Mouse (Mus musculus): Measurements from ENCODE around the gene Plekha6. TPM values are rescaled to one million over a fixed set of nuclear protein-coding genes. Genes with fewer than 3 reads are reported as not detected.

The Plekha6 gene
- polyA plus RNA-seq, 1 experiment from 2014 or later, result 4.6 TPM

GRCm38 (mm10) chr1:133147324-133147723, 16.7 kb upstream of the Plekha6 start:
- H3K27ac ChIP-seq, result no peak overlapping the region
- no peaks in the 10 kb centered on the region for H3K4me1 ChIP-seq
- no peak for ATAC-seq (ENCODE audit: insufficient number of reproducible peaks, insufficient read depth, low FRiP score, low TSS enrichment)
- no peak overlapping the region for H3K4me3 ChIP-seq
- no peak overlapping the region for H3K4me2 ChIP-seq (replicated peaks)
- 76% methylated on average over 5 of the region's 5 CpGs for WGBS
- H3K36me3 ChIP-seq, result no peaks in the 10 kb centered on the region
- H3K9me3 ChIP-seq, result peaks cover 6% of the 10 kb centered on the region; the same call in 1 of the 2 replicates
- no peak overlapping the region for H3K9ac ChIP-seq
- H3K27me3 ChIP-seq, result no peaks in the 10 kb centered on the region

- no peak overlapping the region for H3K27ac ChIP-seq
- H3K4me2 ChIP-seq (replicated peaks), result no peak overlapping the region
- no peak overlapping the region for H3K9ac ChIP-seq
- 91% methylated on average over 8 of the region's 8 CpGs for WGBS
- no peaks in the 10 kb centered on the region for H3K4me1 ChIP-seq
- no peak overlapping the region for H3K4me3 ChIP-seq
- peaks cover 6% of the 10 kb centered on the region; the same call in 1 of the 2 replicates for H3K9me3 ChIP-seq
- H3K36me3 ChIP-seq, result no peaks in the 10 kb centered on the region
- H3K27me3 ChIP-seq, result no peaks in the 10 kb centered on the region
- ATAC-seq (ENCODE audit: insufficient number of reproducible peaks, insufficient read depth, low FRiP score, low TSS enrichment), result no peak
Measured at GRCm38 (mm10) chr1:133148122-133148521, 15.9 kb upstream of the Plekha6 start.

GRCm38 (mm10) chr1:133150556-133150955, 13.5 kb upstream of the Plekha6 start:
- 93% methylated on average over 2 of the region's 2 CpGs for WGBS
- no peak for ATAC-seq (ENCODE audit: insufficient number of reproducible peaks, insufficient read depth, low FRiP score, low TSS enrichment)
- no peak overlapping the region for H3K27ac ChIP-seq
- no peak overlapping the region for H3K4me3 ChIP-seq
- H3K36me3 ChIP-seq, result no peaks in the 10 kb centered on the region
- peaks cover 6% of the 10 kb centered on the region; the same call in 1 of the 2 replicates for H3K9me3 ChIP-seq
- no peak overlapping the region for H3K4me2 ChIP-seq (replicated peaks)
- no peaks in the 10 kb centered on the region for H3K4me1 ChIP-seq
- no peaks in the 10 kb centered on the region for H3K27me3 ChIP-seq
- no peak overlapping the region for H3K9ac ChIP-seq

- WGBS, result 93% methylated on average over 3 of the region's 3 CpGs
- ATAC-seq (ENCODE audit: insufficient number of reproducible peaks, insufficient read depth, low FRiP score, low TSS enrichment), result no peak
- H3K9ac ChIP-seq, result no peak overlapping the region
- no peak overlapping the region for H3K4me3 ChIP-seq
- H3K4me1 ChIP-seq, result no peaks in the 10 kb centered on the region
- no peak overlapping the region for H3K4me2 ChIP-seq (replicated peaks)
- H3K27ac ChIP-seq, result no peak overlapping the region
- no peaks in the 10 kb centered on the region for H3K36me3 ChIP-seq
- H3K27me3 ChIP-seq, result 0 out of 2 replicates have a peak, but pooled peaks cover 2% of the 10 kb centered on the region
- peaks cover 6% of the 10 kb centered on the region; the same call in 1 of the 2 replicates for H3K9me3 ChIP-seq
Measured at GRCm38 (mm10) chr1:133152213-133152612, 11.8 kb upstream of the Plekha6 start.

- Histone ChIP-seq H3K9me3 (no peaks in the 10 kb centered on the region), H3K27ac (no peak overlapping the region), H3K36me3 (no peaks in the 10 kb centered on the region), H3K4me2 (replicated peaks) (no peak overlapping the region), H3K9ac (no peak overlapping the region), H3K4me1 (no peaks in the 10 kb centered on the region), H3K27me3 (peaks cover 9% of the 10 kb centered on the region; the same call in 1 of the 2 replicates), H3K4me3 (no peak overlapping the region)
- ATAC-seq (ENCODE audit: insufficient number of reproducible peaks, insufficient read depth, low FRiP score, low TSS enrichment), result no peak
- WGBS, result 82% methylated on average over 6 of the region's 6 CpGs
Measured at GRCm38 (mm10) chr1:133155270-133155669, 8.7 kb upstream of the Plekha6 start.

- no peak overlapping the region for H3K4me3 ChIP-seq
- no peak for ATAC-seq (ENCODE audit: insufficient number of reproducible peaks, insufficient read depth, low FRiP score, low TSS enrichment)
- no peak overlapping the region for H3K4me2 ChIP-seq (replicated peaks)
- no peak overlapping the region for H3K27ac ChIP-seq
- no peak overlapping the region for H3K9ac ChIP-seq
- peaks cover under 1% of the 10 kb centered on the region; the same call in 1 of the 2 replicates for H3K4me1 ChIP-seq
- no peaks in the 10 kb centered on the region for H3K36me3 ChIP-seq
- WGBS, result 49% methylated on average over 7 of the region's 7 CpGs
- H3K9me3 ChIP-seq, result no peaks in the 10 kb centered on the region
- H3K27me3 ChIP-seq, result peaks cover 40% of the 10 kb centered on the region
Measured at GRCm38 (mm10) chr1:133159128-133159564, 4.9 kb upstream of the Plekha6 start.

GRCm38 (mm10) chr1:133161559-133161958, 2.5 kb upstream of the Plekha6 start:
- Histone ChIP-seq H3K27me3 (peaks cover 57% of the 10 kb centered on the region), H3K9me3 (no peaks in the 10 kb centered on the region), H3K9ac (no peak overlapping the region), H3K27ac (no peak overlapping the region), H3K4me2 (replicated peaks) (no peak overlapping the region), H3K4me1 (peaks cover 8% of the 10 kb centered on the region; the same call in 1 of the 2 replicates), H3K36me3 (no peaks in the 10 kb centered on the region), H3K4me3 (no peak overlapping the region)
- ATAC-seq (ENCODE audit: insufficient number of reproducible peaks, insufficient read depth, low FRiP score, low TSS enrichment), result no peak
- 59% methylated on average over 4 of the region's 4 CpGs for WGBS

- H3K4me1 ChIP-seq, result peaks cover 8% of the 10 kb centered on the region; the same call in 1 of the 2 replicates
- H3K9me3 ChIP-seq, result no peaks in the 10 kb centered on the region
- H3K36me3 ChIP-seq, result no peaks in the 10 kb centered on the region
- no peak overlapping the region for H3K9ac ChIP-seq
- WGBS, result 64% methylated on average over 10 of the region's 10 CpGs
- no peak overlapping the region for H3K27ac ChIP-seq
- H3K27me3 ChIP-seq, result peaks cover 61% of the 10 kb centered on the region
- H3K4me3 ChIP-seq, result no peak overlapping the region
- no peak overlapping the region for H3K4me2 ChIP-seq (replicated peaks)
- no peak for ATAC-seq (ENCODE audit: insufficient number of reproducible peaks, insufficient read depth, low FRiP score, low TSS enrichment)
Measured at GRCm38 (mm10) chr1:133162046-133162445, 2.0 kb upstream of the Plekha6 start.

GRCm38 (mm10) chr1:133162981-133163380, 1.0 kb upstream of the Plekha6 start:
- no peak overlapping the region for H3K4me2 ChIP-seq (replicated peaks)
- H3K27ac ChIP-seq, result no peak overlapping the region
- H3K36me3 ChIP-seq, result no peaks in the 10 kb centered on the region
- H3K9ac ChIP-seq, result no peak overlapping the region
- peaks cover 67% of the 10 kb centered on the region for H3K27me3 ChIP-seq
- 58% methylated on average over 8 of the region's 8 CpGs for WGBS
- no peak overlapping the region for H3K4me3 ChIP-seq
- no peak for ATAC-seq (ENCODE audit: insufficient number of reproducible peaks, insufficient read depth, low FRiP score, low TSS enrichment)
- peaks cover 8% of the 10 kb centered on the region; the same call in 1 of the 2 replicates for H3K4me1 ChIP-seq
- no peaks in the 10 kb centered on the region for H3K9me3 ChIP-seq

DNA sequence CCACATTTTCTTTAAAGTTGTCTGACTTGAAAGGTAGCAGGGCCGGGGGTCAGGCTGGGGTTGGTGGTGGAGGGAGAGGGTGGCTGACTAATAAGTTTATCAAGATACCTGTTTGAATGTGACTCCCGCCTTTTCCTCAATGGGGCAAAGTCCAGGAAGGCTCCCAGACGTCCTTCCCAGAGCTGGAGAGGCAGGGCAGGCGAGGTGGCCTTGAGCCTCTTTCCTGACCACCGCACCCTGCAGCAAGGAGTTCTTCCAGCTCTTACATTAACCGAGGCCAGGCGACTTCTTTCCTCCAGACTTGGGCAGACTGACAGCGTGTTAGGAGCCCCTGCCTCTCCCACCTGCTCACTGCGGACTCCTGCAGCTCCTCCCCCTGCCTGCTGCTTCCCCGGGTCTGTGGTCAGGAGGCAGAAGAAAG, 591 bp downstream of the Plekha6 start:
- peak overlapping the region; percentile 97 for H3K4me2 ChIP-seq (replicated peaks)
- peaks cover 8% of the 10 kb centered on the region; the same call in 1 of the 2 replicates for H3K4me1 ChIP-seq
- 0 out of 2 replicates have a peak overlapping the region, but pooled peaks have one; percentile 56 for H3K9ac ChIP-seq
- no peaks in the 10 kb centered on the region for H3K36me3 ChIP-seq
- no peaks in the 10 kb centered on the region for H3K9me3 ChIP-seq
- H3K4me3 ChIP-seq, result peak overlapping the region; percentile 49
- H3K27ac ChIP-seq, result no peak overlapping the region
- H3K27me3 ChIP-seq, result peaks cover 63% of the 10 kb centered on the region
- 3% methylated on average over 10 of the region's 10 CpGs for WGBS
- ATAC-seq (ENCODE audit: insufficient number of reproducible peaks, insufficient read depth, low FRiP score, low TSS enrichment), result no peak

- ATAC-seq (ENCODE audit: insufficient number of reproducible peaks, insufficient read depth, low FRiP score, low TSS enrichment), result no peak
- Histone ChIP-seq H3K4me3 (no peak overlapping the region), H3K9me3 (no peaks in the 10 kb centered on the region), H3K36me3 (no peaks in the 10 kb centered on the region), H3K27me3 (peaks cover 63% of the 10 kb centered on the region), H3K4me2 (replicated peaks) (no peak overlapping the region), H3K4me1 (peaks cover 8% of the 10 kb centered on the region; the same call in 1 of the 2 replicates), H3K27ac (no peak overlapping the region), H3K9ac (no peak overlapping the region)
- 31% methylated on average over 11 of the region's 11 CpGs for WGBS
Measured at GRCm38 (mm10) chr1:133165111-133165510, 1.1 kb downstream of the Plekha6 start.

DNA sequence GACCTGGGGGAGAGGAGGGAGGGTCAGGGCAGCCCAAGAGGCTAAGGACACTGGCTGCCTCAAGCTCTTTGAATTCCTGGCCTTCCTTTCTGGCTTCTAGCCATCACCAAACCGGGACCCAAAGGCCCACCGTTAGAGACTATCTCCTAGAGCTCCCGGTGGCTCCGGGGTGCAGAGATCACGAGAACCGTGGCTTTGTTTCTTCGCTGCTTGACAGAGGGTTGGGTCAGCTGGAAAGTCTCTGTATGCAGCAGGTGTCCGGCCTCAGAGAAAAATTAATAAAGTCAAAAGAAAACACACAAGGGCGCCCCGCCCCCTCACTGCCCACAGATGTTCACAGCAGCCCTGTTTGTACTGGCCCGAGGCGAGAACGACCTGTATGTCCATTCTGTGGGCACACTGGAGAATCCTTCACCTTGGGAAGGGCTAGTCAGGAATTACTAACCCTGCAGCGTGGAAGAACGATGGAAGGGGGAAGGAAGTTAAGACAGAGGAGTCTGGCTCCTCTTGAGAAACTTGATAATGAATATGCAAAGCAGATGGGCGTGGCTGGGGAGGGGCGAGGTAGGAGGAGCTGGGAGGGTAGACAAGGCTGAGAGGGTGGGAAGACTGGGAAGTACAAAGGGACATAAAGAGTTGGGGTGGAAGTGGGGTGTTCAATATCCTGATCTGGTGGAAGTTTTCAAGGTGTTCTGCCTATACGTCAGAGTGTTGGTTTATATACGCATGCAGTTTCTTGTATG, 4.5 kb downstream of the Plekha6 start:
- Histone ChIP-seq H3K27me3 (peaks cover 37% of the 10 kb centered on the region), H3K4me3 (no peak overlapping the region), H3K4me1 (peaks cover 8% of the 10 kb centered on the region; the same call in 1 of the 2 replicates), H3K36me3 (no peaks in the 10 kb centered on the region), H3K27ac (no peak overlapping the region), H3K9me3 (no peaks in the 10 kb centered on the region), H3K4me2 (replicated peaks) (no peak overlapping the region), H3K9ac (no peak overlapping the region)
- 40% methylated on average over 19 of the region's 19 CpGs for WGBS
- ATAC-seq (ENCODE audit: insufficient number of reproducible peaks, insufficient read depth, low FRiP score, low TSS enrichment), result no peak

Data from embryonic facial prominence, embryonic 12.5 days (tissue).